Mouse (Mus musculus) intestine, postnatal 0 days (tissue): ENCODE measurements around the gene Rtp2. TPM values are rescaled to one million over a fixed set of nuclear protein-coding genes. Genes with fewer than 3 reads are reported as not detected.

Experiments
- ATAC-seq: fragments of 200-750 bp; cut with Nextera tagmentation; 2 replicates; pipeline ENCODE4 v1.8.0; 2017; ENCODE audit warnings: mild to moderate bottlenecking, moderate TSS enrichment, moderate library complexity
- H3K27ac ChIP-seq: fragments of 300-500 bp; sonication (generic); 2 replicates; pipeline ENCODE4 v1.5.1; 2014; ENCODE audit warnings: mild to moderate bottlenecking, low read depth, low read length, moderate library complexity
- H3K27me3 ChIP-seq: fragments of 300-500 bp; sonication (generic); replicated peaks from 2 replicates; pipeline ENCODE4 v1.6.1; 2014; ENCODE audit warnings: low read length, mixed read lengths; ENCODE audit not compliant: control insufficient read depth, insufficient read depth
- H3K36me3 ChIP-seq: fragments of 300-500 bp; sonication (generic); 2 replicates; pipeline ENCODE4 v1.6.1; 2014; ENCODE audit warnings: mild to moderate bottlenecking, moderate library complexity; ENCODE audit not compliant: control insufficient read depth, insufficient read depth
- H3K4me1 ChIP-seq: fragments of 300-500 bp; sonication (generic); replicated peaks from 2 replicates; pipeline ENCODE4 v1.6.1; 2014; ENCODE audit warnings: antibody characterized with exemption, low read length, mixed read lengths; ENCODE audit not compliant: control insufficient read depth, insufficient read depth
- H3K4me2 ChIP-seq: fragments of 300-500 bp; sonication (generic); replicated peaks from 2 replicates; pipeline ENCODE4 v1.6.1; 2014; ENCODE audit warnings: low read depth, mild to moderate bottlenecking, moderate library complexity
- H3K4me3 ChIP-seq: fragments of 300-500 bp; sonication (generic); 2 replicates; pipeline ENCODE4 v1.5.1; 2014; ENCODE audit warnings: low read depth, low read length
- H3K9ac ChIP-seq: fragments of 300-500 bp; sonication (generic); 2 replicates; pipeline ENCODE4 v1.6.1; 2014; ENCODE audit warnings: mild to moderate bottlenecking, low read depth, low read length
- H3K9me3 ChIP-seq: fragments of 300-500 bp; sonication (generic); 2 replicates; pipeline ENCODE4 v1.6.1; 2016; ENCODE audit warnings: mixed run types; ENCODE audit not compliant: control insufficient read depth
- CTCF ChIP-seq: sonication (generic); IDR thresholded peaks from 2 replicates; pipeline ENCODE4 v1.5.1; 2016; ENCODE audit warnings: low read depth, mild to moderate bottlenecking, control low read depth, antibody characterized with exemption, moderate library complexity
- WGBS: fragments of 180-500 bp; shearing (Covaris S2); extraction: QIAGEN DNeasy Blood & Tissue Kit; methylation state at CpG from one replicate; pipeline ENCODE4 v1.1.7; 2014; 5-methylcytosine and 5-hydroxymethylcytosine counted together
- polyA plus RNA-seq: library from polyadenylated mRNA; unstranded; fragments of >200 nt; fragmentation: Nextera tagmentation; extraction: Ambion mirVana; gene quantifications from 2 replicates; pipeline ENCODE4 v1.2.1, GENCODE M21; 2015

Gene Rtp2
- polyA plus RNA-seq, 1 experiment from 2014 or later: not detected

- no peak overlapping the region for H3K9ac ChIP-seq
- H3K4me3 ChIP-seq: no peak overlapping the region
- WGBS: 83% methylated on average over 7 of the region's 7 CpGs
- H3K27ac ChIP-seq: no peak overlapping the region
- no peaks in the 10 kb centered on the region for H3K27me3 ChIP-seq
- 0 out of 2 replicates have a peak, but pooled peaks cover 5% of the 10 kb centered on the region for H3K36me3 ChIP-seq
- H3K4me2 ChIP-seq: no peak overlapping the region
- H3K9me3 ChIP-seq: no peaks in the 10 kb centered on the region
- H3K4me1 ChIP-seq: peaks cover 18% of the 10 kb centered on the region
- no peak for ATAC-seq
- peak; percentile 65 for TF ChIP-seq CTCF
Observed at GRCm38 (mm10) chr16:23967301-23967700, 35.1 kb upstream of the Rtp2 start.

DNA sequence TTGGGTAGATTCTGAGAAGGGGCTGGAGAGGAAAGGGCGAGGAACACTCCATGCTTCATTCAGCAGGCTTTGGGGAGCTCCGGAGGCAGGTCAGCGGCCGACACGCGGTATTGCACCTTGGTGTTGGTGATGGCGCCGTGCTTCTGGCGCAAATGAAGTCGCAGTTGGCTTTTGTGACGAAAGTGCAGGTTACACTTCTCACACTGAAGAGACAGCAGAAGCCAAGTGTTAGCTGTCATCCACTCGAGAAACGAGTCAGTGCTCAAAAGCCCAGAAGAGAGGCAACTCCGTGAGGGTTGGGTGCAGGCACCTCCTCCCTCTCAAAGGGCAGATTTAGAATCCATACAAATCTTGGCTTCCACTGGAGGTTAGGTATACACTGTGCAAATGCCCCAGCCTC lies 33.9 kb upstream of the Rtp2 start:
- no peak overlapping the region for H3K27ac ChIP-seq
- no peak for ATAC-seq
- no peak overlapping the region for H3K4me2 ChIP-seq
- H3K4me1 ChIP-seq: peaks cover 12% of the 10 kb centered on the region
- no peaks in the 10 kb centered on the region for H3K27me3 ChIP-seq
- no peak for TF ChIP-seq CTCF
- H3K36me3 ChIP-seq: 0 out of 2 replicates have a peak, but pooled peaks cover 5% of the 10 kb centered on the region
- H3K9ac ChIP-seq: no peak overlapping the region
- 92% methylated on average over 14 of the region's 14 CpGs for WGBS
- no peaks in the 10 kb centered on the region for H3K9me3 ChIP-seq
- no peak overlapping the region for H3K4me3 ChIP-seq

DNA sequence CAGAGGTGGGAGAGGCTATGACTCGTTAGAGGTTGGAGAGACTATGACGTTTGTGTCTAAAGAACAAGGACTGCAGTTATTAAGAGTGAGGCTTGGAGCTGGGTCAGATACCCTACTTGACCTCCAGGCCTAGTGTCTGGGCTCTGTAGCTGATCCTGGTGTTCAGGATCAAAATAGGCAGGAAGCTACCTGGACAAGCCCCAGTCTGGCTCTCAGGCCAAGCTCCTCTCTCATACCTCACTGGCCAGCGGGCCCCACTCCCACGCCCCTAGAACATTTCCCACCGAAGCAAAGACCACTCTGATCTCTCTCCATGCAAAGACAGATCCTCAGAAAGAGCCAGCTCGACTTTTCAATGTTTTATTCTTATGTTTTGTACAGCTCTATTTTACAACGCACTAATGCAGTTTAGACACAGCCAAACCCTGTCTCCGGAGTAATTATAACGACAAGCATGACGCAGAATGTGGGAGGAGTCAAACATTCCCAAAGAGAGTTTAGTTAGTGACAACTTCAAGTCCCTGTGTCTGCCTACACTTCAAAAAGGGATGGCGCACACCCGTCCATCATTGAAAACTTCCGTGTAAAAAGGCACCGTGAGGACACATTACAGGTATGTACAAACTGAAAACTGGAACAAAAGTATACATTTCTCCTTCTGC lies 32.6 kb upstream of the Rtp2 start:
- H3K36me3 ChIP-seq: 0 out of 2 replicates have a peak, but pooled peaks cover 5% of the 10 kb centered on the region
- no peak for TF ChIP-seq CTCF
- 84% methylated on average over 14 of the region's 14 CpGs for WGBS
- peaks cover under 1% of the 10 kb centered on the region; the same call in 1 of the 2 replicates for H3K4me1 ChIP-seq
- H3K4me3 ChIP-seq: no peak overlapping the region
- H3K27ac ChIP-seq: no peak overlapping the region
- ATAC-seq: no peak
- no peak overlapping the region for H3K4me2 ChIP-seq
- H3K27me3 ChIP-seq: no peaks in the 10 kb centered on the region
- no peaks in the 10 kb centered on the region for H3K9me3 ChIP-seq
- H3K9ac ChIP-seq: no peak overlapping the region

- no peak for TF ChIP-seq CTCF
- Histone ChIP-seq H3K36me3 (0 out of 2 replicates have a peak, but pooled peaks cover 5% of the 10 kb centered on the region), H3K27me3 (no peaks in the 10 kb centered on the region), H3K4me2 (no peak overlapping the region), H3K9me3 (no peaks in the 10 kb centered on the region), H3K9ac (no peak overlapping the region), H3K4me3 (no peak overlapping the region), H3K27ac (no peak overlapping the region), H3K4me1 (no peaks in the 10 kb centered on the region)
- ATAC-seq: no peak
- WGBS: 85% methylated on average over 22 of the region's 22 CpGs
Observed at GRCm38 (mm10) chr16:23963896-23964668, 31.9 kb upstream of the Rtp2 start.

GRCm38 (mm10) chr16:23962401-23962800 lies 30.2 kb upstream of the Rtp2 start:
- WGBS: 68% methylated on average over 2 of the region's 2 CpGs

GRCm38 (mm10) chr16:23958938-23959337 lies 26.7 kb upstream of the Rtp2 start:
- Histone ChIP-seq H3K27me3 (no peaks in the 10 kb centered on the region), H3K4me1 (no peaks in the 10 kb centered on the region), H3K4me2 (no peak overlapping the region), H3K4me3 (no peak overlapping the region), H3K9ac (no peak overlapping the region), H3K9me3 (no peaks in the 10 kb centered on the region), H3K36me3 (no peaks in the 10 kb centered on the region), H3K27ac (no peak overlapping the region)
- no peak for ATAC-seq
- TF ChIP-seq CTCF: no peak

More at GRCm38 (mm10) chr16:23962401-23962800, 30.2 kb upstream of the Rtp2 start:
- no peaks in the 10 kb centered on the region for H3K9me3 ChIP-seq
- H3K36me3 ChIP-seq: no peaks in the 10 kb centered on the region
- no peak overlapping the region for H3K4me3 ChIP-seq
- ATAC-seq: peak; percentile 60; the same call in 1 of the 2 replicates
- no peaks in the 10 kb centered on the region for H3K4me1 ChIP-seq
- H3K4me2 ChIP-seq: no peak overlapping the region
- peak; percentile 80 for TF ChIP-seq CTCF
- H3K9ac ChIP-seq: no peak overlapping the region
- H3K27me3 ChIP-seq: no peaks in the 10 kb centered on the region
- H3K27ac ChIP-seq: no peak overlapping the region
